Mouse (Mus musculus) myocyte (in vitro differentiated cells): ENCODE results near the gene Aftph.

Experiments
- CEBPB ChIP-seq: IDR thresholded peaks from 2 replicates; pipeline ENCODE4 v1.6.1; 2011; ENCODE audit warnings: mild to moderate bottlenecking, moderate library complexity; ENCODE audit not compliant: poor library complexity, insufficient read depth, severe bottlenecking
- E2F4 ChIP-seq: IDR thresholded peaks from one replicate; pipeline ENCODE4 v1.6.1; 2011; ENCODE audit warnings: mild to moderate bottlenecking, control low read depth, moderate library complexity; ENCODE audit not compliant: insufficient read depth
- MAX ChIP-seq: IDR thresholded peaks from one replicate; pipeline ENCODE4 v1.6.1; 2011; ENCODE audit warnings: low read depth, mild to moderate bottlenecking, control low read depth
- MYOD1 ChIP-seq, 3 experiments: IDR thresholded peaks; one replicate each; pipeline ENCODE4 v1.6.1; 2011; ENCODE audit warnings: control low read depth in 2 of 3, low read depth in 2 of 3, mild to moderate bottlenecking in 2 of 3, moderate library complexity in 1 of 3; ENCODE audit not compliant: insufficient read length in 2 of 3, control insufficient read depth in 1 of 3
- MYOG ChIP-seq, 3 experiments: IDR thresholded peaks; one replicate each; pipeline ENCODE4 v1.6.1; 2011; ENCODE audit warnings: control low read depth in 2 of 3, low read depth in 2 of 3, mild to moderate bottlenecking in 2 of 3; ENCODE audit not compliant: insufficient read length in 2 of 3, control insufficient read depth in 1 of 3, insufficient read depth in 1 of 3
- POLR2A ChIP-seq: IDR thresholded peaks from one replicate; pipeline ENCODE4 v1.6.1; 2011; ENCODE audit warnings: low read depth, mild to moderate bottlenecking, control low read depth, moderate library complexity; ENCODE audit not compliant: insufficient read length
- POLR2AphosphoS2 ChIP-seq: IDR thresholded peaks from one replicate; pipeline ENCODE4 v1.6.1; 2011; ENCODE audit warnings: low read depth, control low read depth; ENCODE audit not compliant: insufficient read length
- REST ChIP-seq: IDR thresholded peaks from one replicate; pipeline ENCODE4 v1.6.1; 2011; ENCODE audit warnings: mild to moderate bottlenecking, control low read depth, moderate library complexity; ENCODE audit not compliant: insufficient read depth, insufficient read length
- TCF12 ChIP-seq: IDR thresholded peaks from one replicate; pipeline ENCODE4 v1.6.1; 2011; ENCODE audit warnings: mild to moderate bottlenecking, control low read depth; ENCODE audit not compliant: poor library complexity, insufficient read depth, severe bottlenecking
- TCF3 ChIP-seq: IDR thresholded peaks from one replicate; pipeline ENCODE4 v1.6.1; 2011; ENCODE audit warnings: low read depth, control low read depth; ENCODE audit not compliant: insufficient read length
- USF1 ChIP-seq: IDR thresholded peaks from one replicate; pipeline ENCODE4 v1.6.1; 2011; ENCODE audit warnings: low read depth, mild to moderate bottlenecking, control low read depth, moderate library complexity

- TF ChIP-seq USF1 (no peak), CEBPB (no peak), POLR2A (no peak), MAX (no peak), E2F4 (no peak), MYOD1 (IDR thresholded peaks at IDR 0.05; ENCODE audit: control insufficient read depth in 1 of 3, insufficient read length in 2 of 3, low read depth in 2 of 3) (no peak), TCF12 (no peak), MYOG (IDR thresholded peaks at IDR 0.05; ENCODE audit: control insufficient read depth in 1 of 3, insufficient read depth in 1 of 3, insufficient read length in 2 of 3, low read depth in 2 of 3) (no peak), TCF3 (no peak), POLR2AphosphoS2 (no peak), REST (no peak)
These were observed 46.7 kb upstream of the Aftph start for GRCm38 (mm10) chr11:20788070-20788469.
